Mouse (Mus musculus): Measurements from ENCODE around the gene Gm20388. TPM values are rescaled to one million over a fixed set of nuclear protein-coding genes. Genes with fewer than 3 reads are reported as not detected.

Gm20388 gene
- polyA plus RNA-seq, 1 experiment from 2014 or later: not detected

- no peak overlapping the region for H3K4me3 ChIP-seq
- no peak overlapping the region for H3K9ac ChIP-seq
- 58% methylated on average over 6 of the region's 6 CpGs for WGBS
- peaks cover 41% of the 10 kb centered on the region for H3K4me1 ChIP-seq (replicated peaks)
- no peak for ATAC-seq (replicated peaks; ENCODE audit: insufficient number of reproducible peaks, insufficient read depth, low FRiP score, low read depth)
- H3K27ac ChIP-seq: no peak overlapping the region
- H3K36me3 ChIP-seq: no peaks in the 10 kb centered on the region
- H3K9me3 ChIP-seq (replicated peaks): no peaks in the 10 kb centered on the region
- H3K27me3 ChIP-seq: no peaks in the 10 kb centered on the region
- H3K4me2 ChIP-seq: no peak overlapping the region
Measured at GRCm38 (mm10) chr8:120321724-120322123, 411.1 kb downstream of the Gm20388 start.

GRCm38 (mm10) chr8:120322956-120323448, 412.4 kb downstream of the Gm20388 start:
- Histone ChIP-seq H3K4me2 (peak overlapping the region; percentile 33), H3K27ac (peak overlapping the region; percentile 21; the same call in 1 of the 2 replicates), H3K9me3 (replicated peaks) (no peaks in the 10 kb centered on the region), H3K27me3 (no peaks in the 10 kb centered on the region), H3K9ac (peak overlapping the region; percentile 20; the same call in 1 of the 2 replicates), H3K36me3 (no peaks in the 10 kb centered on the region), H3K4me3 (no peak overlapping the region), H3K4me1 (replicated peaks) (peaks cover 41% of the 10 kb centered on the region)
- WGBS: 10% methylated on average over 20 of the region's 20 CpGs
- ATAC-seq (replicated peaks; ENCODE audit: insufficient number of reproducible peaks, insufficient read depth, low FRiP score, low read depth): peak; percentile 60

GRCm38 (mm10) chr8:120324555-120324954, 413.9 kb downstream of the Gm20388 start:
- 44% methylated on average over 3 of the region's 3 CpGs for WGBS
- Histone ChIP-seq H3K36me3 (no peaks in the 10 kb centered on the region), H3K27ac (peak overlapping the region; percentile 5; the same call in 1 of the 2 replicates), H3K4me2 (no peak overlapping the region), H3K4me1 (replicated peaks) (peaks cover 40% of the 10 kb centered on the region), H3K27me3 (no peaks in the 10 kb centered on the region), H3K9me3 (replicated peaks) (no peaks in the 10 kb centered on the region), H3K9ac (no peak overlapping the region), H3K4me3 (no peak overlapping the region)
- ATAC-seq (replicated peaks; ENCODE audit: insufficient number of reproducible peaks, insufficient read depth, low FRiP score, low read depth): no peak

GRCm38 (mm10) chr8:120325172-120325767, 414.6 kb downstream of the Gm20388 start:
- 63% methylated on average over 5 of the region's 5 CpGs for WGBS
- Histone ChIP-seq H3K27me3 (no peaks in the 10 kb centered on the region), H3K4me2 (no peak overlapping the region), H3K9ac (no peak overlapping the region), H3K4me1 (replicated peaks) (peaks cover 37% of the 10 kb centered on the region), H3K36me3 (no peaks in the 10 kb centered on the region), H3K4me3 (no peak overlapping the region), H3K27ac (no peak overlapping the region), H3K9me3 (replicated peaks) (no peaks in the 10 kb centered on the region)
- ATAC-seq (replicated peaks; ENCODE audit: insufficient number of reproducible peaks, insufficient read depth, low FRiP score, low read depth): no peak

- WGBS: 60% methylated on average over 3 of the region's 3 CpGs
- no peak for ATAC-seq (replicated peaks; ENCODE audit: insufficient number of reproducible peaks, insufficient read depth, low FRiP score, low read depth)
- Histone ChIP-seq H3K9me3 (replicated peaks) (no peaks in the 10 kb centered on the region), H3K9ac (no peak overlapping the region), H3K27me3 (no peaks in the 10 kb centered on the region), H3K4me3 (no peak overlapping the region), H3K27ac (no peak overlapping the region), H3K36me3 (no peaks in the 10 kb centered on the region), H3K4me1 (replicated peaks) (peaks cover 49% of the 10 kb centered on the region), H3K4me2 (no peak overlapping the region)
Measured at GRCm38 (mm10) chr8:120327131-120327554, 416.5 kb downstream of the Gm20388 start.

- Histone ChIP-seq H3K9ac (no peak overlapping the region), H3K27ac (no peak overlapping the region), H3K4me2 (no peak overlapping the region), H3K9me3 (replicated peaks) (no peaks in the 10 kb centered on the region), H3K4me1 (replicated peaks) (peaks cover 42% of the 10 kb centered on the region), H3K27me3 (no peaks in the 10 kb centered on the region), H3K4me3 (no peak overlapping the region), H3K36me3 (no peaks in the 10 kb centered on the region)
- ATAC-seq (replicated peaks; ENCODE audit: insufficient number of reproducible peaks, insufficient read depth, low FRiP score, low read depth): no peak
- 80% methylated on average over 13 of the region's 13 CpGs for WGBS
Measured at GRCm38 (mm10) chr8:120328361-120329022, 417.9 kb downstream of the Gm20388 start.

- no peaks in the 10 kb centered on the region for H3K9me3 ChIP-seq (replicated peaks)
- H3K36me3 ChIP-seq: no peaks in the 10 kb centered on the region
- H3K27ac ChIP-seq: no peak overlapping the region
- H3K9ac ChIP-seq: no peak overlapping the region
- 79% methylated on average over 11 of the region's 11 CpGs for WGBS
- no peak overlapping the region for H3K4me2 ChIP-seq
- peaks cover 38% of the 10 kb centered on the region for H3K4me1 ChIP-seq (replicated peaks)
- ATAC-seq (replicated peaks; ENCODE audit: insufficient number of reproducible peaks, insufficient read depth, low FRiP score, low read depth): no peak
- no peak overlapping the region for H3K4me3 ChIP-seq
- H3K27me3 ChIP-seq: no peaks in the 10 kb centered on the region
Measured at GRCm38 (mm10) chr8:120329030-120329748, 418.5 kb downstream of the Gm20388 start.

GRCm38 (mm10) chr8:120331027-120331426, 420.4 kb downstream of the Gm20388 start:
- no peaks in the 10 kb centered on the region for H3K36me3 ChIP-seq
- ATAC-seq (replicated peaks; ENCODE audit: insufficient number of reproducible peaks, insufficient read depth, low FRiP score, low read depth): no peak

GRCm38 (mm10) chr8:120332379-120333229, 422.0 kb downstream of the Gm20388 start:
- H3K9ac ChIP-seq: no peak overlapping the region
- peaks cover 47% of the 10 kb centered on the region for H3K4me1 ChIP-seq (replicated peaks)
- no peaks in the 10 kb centered on the region for H3K36me3 ChIP-seq
- peaks cover 4% of the 10 kb centered on the region; the same call in 1 of the 2 replicates for H3K27me3 ChIP-seq
- WGBS: 65% methylated on average over 16 of the region's 16 CpGs
- no peaks in the 10 kb centered on the region for H3K9me3 ChIP-seq (replicated peaks)
- H3K4me2 ChIP-seq: no peak overlapping the region
- no peak for ATAC-seq (replicated peaks; ENCODE audit: insufficient number of reproducible peaks, insufficient read depth, low FRiP score, low read depth)
- H3K27ac ChIP-seq: no peak overlapping the region
- H3K4me3 ChIP-seq: no peak overlapping the region

More at GRCm38 (mm10) chr8:120331027-120331426, 420.4 kb downstream of the Gm20388 start:
- H3K27ac ChIP-seq: peak overlapping the region; percentile 15; the same call in 1 of the 2 replicates
- H3K9me3 ChIP-seq (replicated peaks): no peaks in the 10 kb centered on the region
- H3K27me3 ChIP-seq: no peaks in the 10 kb centered on the region
- H3K4me2 ChIP-seq: no peak overlapping the region
- 60% methylated on average over 7 of the region's 7 CpGs for WGBS
- H3K4me1 ChIP-seq (replicated peaks): peaks cover 43% of the 10 kb centered on the region
- H3K9ac ChIP-seq: no peak overlapping the region
- no peak overlapping the region for H3K4me3 ChIP-seq

GRCm38 (mm10) chr8:120333681-120334080, 423.0 kb downstream of the Gm20388 start:
- Histone ChIP-seq H3K9me3 (replicated peaks) (no peaks in the 10 kb centered on the region), H3K4me3 (no peak overlapping the region), H3K4me2 (no peak overlapping the region), H3K4me1 (replicated peaks) (peaks cover 43% of the 10 kb centered on the region), H3K9ac (no peak overlapping the region), H3K27me3 (peaks cover 4% of the 10 kb centered on the region; the same call in 1 of the 2 replicates), H3K36me3 (no peaks in the 10 kb centered on the region), H3K27ac (no peak overlapping the region)
- WGBS: 85% methylated on average over 4 of the region's 4 CpGs
- ATAC-seq (replicated peaks; ENCODE audit: insufficient number of reproducible peaks, insufficient read depth, low FRiP score, low read depth): no peak
